Mouse (Mus musculus): ENCODE data around the gene Cdc6.

Gene Cdc6

GRCm38 (mm10) chr11:98938701-98939083 is 31.1 kb downstream of the Cdc6 start:
- in situ Hi-C loops (cut with MboI; ENCODE audit: low pct_unique_long_range_greater_than_20kb in 1 of 2, low sequenced_read_pairs in 2 of 2, unreplicated experiment in 1 of 2), result loop anchor here in 1 of 2 experiments (5.0 kb wide), 1 partner anchor 34 kb away; no protein-coding TSS in a partner anchor

GRCm38 (mm10) chr11:98939084-98939952 is 31.7 kb downstream of the Cdc6 start:
- in situ Hi-C loops (cut with MboI; ENCODE audit: low pct_unique_long_range_greater_than_20kb in 1 of 2, low sequenced_read_pairs in 2 of 2, unreplicated experiment in 1 of 2), result loop anchor here in 1 of 2 experiments (5.0 kb wide), 1 partner anchor 33 kb away; no protein-coding TSS in a partner anchor

GRCm38 (mm10) chr11:98939953-98940641 is 32.5 kb downstream of the Cdc6 start:
- in situ Hi-C loops (cut with MboI; ENCODE audit: low pct_unique_long_range_greater_than_20kb in 1 of 2, low sequenced_read_pairs in 2 of 2, unreplicated experiment in 1 of 2), result loop anchor here in 1 of 2 experiments (5.0 kb wide), 1 partner anchor 32 kb away; no protein-coding TSS in a partner anchor

GRCm38 (mm10) chr11:98940776-98941175 is 33.2 kb downstream of the Cdc6 start:
- in situ Hi-C loops (cut with MboI; ENCODE audit: low pct_unique_long_range_greater_than_20kb in 1 of 2, low sequenced_read_pairs in 2 of 2, unreplicated experiment in 1 of 2), result no loop called here

- in situ Hi-C loops (cut with MboI; ENCODE audit: low pct_unique_long_range_greater_than_20kb in 1 of 2, low sequenced_read_pairs in 2 of 2, unreplicated experiment in 1 of 2), result no loop called here
These were observed 33.8 kb downstream of the Cdc6 start for GRCm38 (mm10) chr11:98941341-98941825.

GRCm38 (mm10) chr11:98941826-98942550 is 34.4 kb downstream of the Cdc6 start:
- in situ Hi-C loops (cut with MboI; ENCODE audit: low pct_unique_long_range_greater_than_20kb in 1 of 2, low sequenced_read_pairs in 2 of 2, unreplicated experiment in 1 of 2), result no loop called here

- in situ Hi-C loops (cut with MboI; ENCODE audit: low pct_unique_long_range_greater_than_20kb in 1 of 2, low sequenced_read_pairs in 2 of 2, unreplicated experiment in 1 of 2), result no loop called here
These were observed 34.9 kb downstream of the Cdc6 start for GRCm38 (mm10) chr11:98942555-98942922.

- in situ Hi-C loops (cut with MboI; ENCODE audit: low pct_unique_long_range_greater_than_20kb in 1 of 2, low sequenced_read_pairs in 2 of 2, unreplicated experiment in 1 of 2), result no loop called here
These were observed 35.5 kb downstream of the Cdc6 start for GRCm38 (mm10) chr11:98942923-98943641.

GRCm38 (mm10) chr11:98943741-98944461 is 36.3 kb downstream of the Cdc6 start:
- in situ Hi-C loops (cut with MboI; ENCODE audit: low pct_unique_long_range_greater_than_20kb in 1 of 2, low sequenced_read_pairs in 2 of 2, unreplicated experiment in 1 of 2), result no loop called here

GRCm38 (mm10) chr11:98944897-98945604 is 37.5 kb downstream of the Cdc6 start:
- in situ Hi-C loops (cut with MboI; ENCODE audit: low pct_unique_long_range_greater_than_20kb in 1 of 2, low sequenced_read_pairs in 2 of 2, unreplicated experiment in 1 of 2), result no loop called here

GRCm38 (mm10) chr11:98945605-98945977 is 38.0 kb downstream of the Cdc6 start:
- in situ Hi-C loops (cut with MboI; ENCODE audit: low pct_unique_long_range_greater_than_20kb in 1 of 2, low sequenced_read_pairs in 2 of 2, unreplicated experiment in 1 of 2), result no loop called here

GRCm38 (mm10) chr11:98947969-98948569 is 40.5 kb downstream of the Cdc6 start:
- in situ Hi-C loops (cut with MboI; ENCODE audit: low pct_unique_long_range_greater_than_20kb in 1 of 2, low sequenced_read_pairs in 2 of 2, unreplicated experiment in 1 of 2), result no loop called here

- in situ Hi-C loops (cut with MboI; ENCODE audit: low pct_unique_long_range_greater_than_20kb in 1 of 2, low sequenced_read_pairs in 2 of 2, unreplicated experiment in 1 of 2), result no loop called here
These were observed 41.8 kb downstream of the Cdc6 start for GRCm38 (mm10) chr11:98949242-98949957.

GRCm38 (mm10) chr11:98949958-98950460 is 42.4 kb downstream of the Cdc6 start:
- in situ Hi-C loops (cut with MboI; ENCODE audit: low pct_unique_long_range_greater_than_20kb in 1 of 2, low sequenced_read_pairs in 2 of 2, unreplicated experiment in 1 of 2), result no loop called here

GRCm38 (mm10) chr11:98950484-98950883 is 42.9 kb downstream of the Cdc6 start:
- in situ Hi-C loops (cut with MboI; ENCODE audit: low pct_unique_long_range_greater_than_20kb in 1 of 2, low sequenced_read_pairs in 2 of 2, unreplicated experiment in 1 of 2), result no loop called here

All from mouse embryonic stem cell (cell line).